27 mouse cellular contexts compared by ENCODE assay signal in the genomic region with DNA sequence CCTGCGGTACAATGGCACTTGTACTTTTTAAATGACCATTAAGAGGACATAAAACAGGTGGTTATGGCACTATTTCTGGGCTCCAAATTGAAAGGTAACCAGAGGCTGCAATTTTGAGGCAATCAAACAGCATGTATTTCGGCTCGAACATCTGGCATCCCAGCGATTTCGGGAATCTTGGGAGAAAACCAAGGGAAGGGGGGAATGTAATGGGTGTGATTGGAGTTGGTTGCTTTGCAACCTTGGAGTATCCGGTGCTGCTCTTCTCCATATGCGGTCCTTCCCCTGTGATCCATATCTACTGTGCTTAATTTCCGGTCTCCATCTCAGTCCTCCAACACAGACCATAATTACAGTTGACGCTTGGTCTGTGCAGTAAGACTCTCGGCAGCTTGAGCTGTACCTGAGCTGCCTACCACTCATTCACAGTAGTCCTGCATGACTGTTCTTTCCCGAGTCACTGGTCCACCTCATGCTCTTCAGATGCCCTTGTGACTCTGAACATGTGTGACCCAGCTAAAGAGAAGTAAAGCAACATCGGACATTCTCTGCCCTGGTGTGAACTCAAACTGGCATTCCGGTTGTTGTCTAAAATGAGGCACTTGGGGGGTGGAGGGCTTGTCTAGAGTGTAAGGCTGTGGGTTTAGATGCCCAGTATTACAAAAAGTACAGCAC. TPM values are rescaled to one million over a fixed set of nuclear protein-coding genes. Genes with fewer than 3 reads are reported as not detected.
DNase-seq lines count a peak whose midpoint lies in the region; ATAC-seq and TF ChIP-seq lines count a peak whose summit lies in the region.
"Had no signal": no experiment of that assay in that cellular context is flagged by ENCODE, and none has a peak within 500 bp of the region (broad histone marks: within the 10 kb centered on the region; RNA-seq: fewer than 3 reads in every experiment).

No protein-coding gene starts in this region.

- ATAC-seq in heart, embryonic 14.5 days (ENCODE audit: insufficient number of reproducible peaks, insufficient read depth, low FRiP score, low read depth): 0 out of 2 replicates have a peak, but pooled peaks have one; percentile 48
- ATAC-seq in neural tube, embryonic 15.5 days (ENCODE audit: low FRiP score): peak; percentile 43; the same call in 1 of the 2 replicates
- ATAC-seq in hindbrain, embryonic 12.5 days (ENCODE audit: low FRiP score): no peak
- ATAC-seq: forebrain, embryonic 13.5 days; hindbrain, embryonic 16.5 days had no signal

- no peak overlapping the region for H3K9ac ChIP-seq in heart, adult 2 months (ENCODE audit: low read depth, low read length)
- peak overlapping the region; percentile 38; the same call in 1 of the 2 replicates for H3K9ac ChIP-seq in heart, embryonic 14.5 days (ENCODE audit: low read length)
- no peak overlapping the region for H3K9ac ChIP-seq in neural tube, embryonic 15.5 days (replicated peaks)
- H3K9ac ChIP-seq in hindbrain, embryonic 12.5 days: no peak overlapping the region
- H3K9ac ChIP-seq: forebrain, embryonic 13.5 days; kidney, embryonic 15.5 days; limb, embryonic 15.5 days; liver, embryonic 13.5 days had no signal

- peak overlapping the region; percentile 51 for H3K27ac ChIP-seq in heart, adult 2 months
- peak overlapping the region; percentile 89 to 93 for H3K27ac ChIP-seq in heart, embryonic 14.5 days (replicated peaks in 1 of 2; ENCODE audit: control insufficient read depth in 1 of 2, insufficient read depth in 1 of 2, low read depth in 2 of 2, low read length in 2 of 2)
- no peak overlapping the region for H3K27ac ChIP-seq in neural tube, embryonic 15.5 days (replicated peaks)
- no peak overlapping the region for H3K27ac ChIP-seq in hindbrain, embryonic 12.5 days
- H3K27ac ChIP-seq: forebrain, embryonic 13.5 days; hindbrain, embryonic 10.5 days; kidney, embryonic 15.5 days; left cerebral cortex, adult 2 months; limb, embryonic 15.5 days; liver, embryonic 13.5 days had no signal

- H3K4me1 ChIP-seq in heart, adult 2 months (ENCODE audit: control insufficient read depth, insufficient read depth, low read length): peaks cover 19% of the 10 kb centered on the region
- peaks cover 41 to 65% of the 10 kb centered on the region in 2 experiments for H3K4me1 ChIP-seq in heart, embryonic 14.5 days (ENCODE audit: control insufficient read depth in 2 of 2, insufficient read depth in 2 of 2, low read length in 2 of 2)
- peaks cover 8% of the 10 kb centered on the region; the same call in 1 of the 2 replicates for H3K4me1 ChIP-seq in neural tube, embryonic 15.5 days
- H3K4me1 ChIP-seq in hindbrain, embryonic 12.5 days: 0 out of 2 replicates have a peak, but pooled peaks cover 7% of the 10 kb centered on the region
- H3K4me1 ChIP-seq: forebrain, embryonic 13.5 days; hindbrain, embryonic 10.5 days; liver, embryonic 13.5 days had no signal

- no peak overlapping the region for H3K4me3 ChIP-seq in heart, adult 2 months
- H3K4me3 ChIP-seq in heart, embryonic 14.5 days (ENCODE audit: control insufficient read depth in 1 of 2, insufficient read depth in 1 of 2, low read depth in 1 of 2, low read length in 2 of 2): no peak overlapping the region
- H3K4me3 ChIP-seq in neural tube, embryonic 15.5 days (replicated peaks): no peak overlapping the region
- no peak overlapping the region for H3K4me3 ChIP-seq in hindbrain, embryonic 12.5 days
- H3K4me3 ChIP-seq: forebrain, embryonic 13.5 days; hindbrain, embryonic 10.5 days; kidney, embryonic 15.5 days; left cerebral cortex, adult 2 months; limb, embryonic 15.5 days; liver, embryonic 13.5 days; megakaryocyte, embryonic 14.5 days had no signal

- intact Hi-C loops in heart, adult 2 months (cut with DNase I): no loop called here
- intact Hi-C loops in heart, postnatal 36 days (cut with DNase I): no loop called here

- peak overlapping the region; percentile 59 for H3K4me2 ChIP-seq in heart, embryonic 14.5 days (ENCODE audit: low read length)
- H3K4me2 ChIP-seq in neural tube, embryonic 15.5 days: no peak overlapping the region
- H3K4me2 ChIP-seq in hindbrain, embryonic 12.5 days (replicated peaks): no peak overlapping the region
- H3K4me2 ChIP-seq: forebrain, embryonic 13.5 days; kidney, embryonic 15.5 days; limb, embryonic 15.5 days; liver, embryonic 13.5 days had no signal

- TF ChIP-seq EP300 in heart, adult 2 months (IDR thresholded peaks at IDR 0.05; ENCODE audit: insufficient read depth, low read depth, low read length): no peak

- H3K9me3 ChIP-seq in heart, embryonic 14.5 days (ENCODE audit: control insufficient read depth, low read length): no peaks in the 10 kb centered on the region
- no peaks in the 10 kb centered on the region for H3K9me3 ChIP-seq in neural tube, embryonic 15.5 days (replicated peaks)
- H3K9me3 ChIP-seq in hindbrain, embryonic 12.5 days (replicated peaks): no peaks in the 10 kb centered on the region
- H3K9me3 ChIP-seq: forebrain, embryonic 13.5 days; G1E; hindbrain, embryonic 10.5 days; kidney, embryonic 15.5 days; limb, embryonic 15.5 days had no signal

- 59% methylated on average over 13 of the region's 13 CpGs for WGBS in heart, adult 2 months
- WGBS in heart, embryonic 14.5 days: 47% methylated on average over 13 of the region's 13 CpGs
- WGBS in neural tube, embryonic 15.5 days: 61% methylated on average over 13 of the region's 13 CpGs
- 93% methylated on average over 13 of the region's 13 CpGs for WGBS in hindbrain, embryonic 12.5 days

- no peak for TF ChIP-seq POLR2A in heart, adult 2 months (IDR thresholded peaks at IDR 0.05; ENCODE audit: insufficient read depth, low read depth, low read length)

- no peaks in the 10 kb centered on the region for H3K27me3 ChIP-seq in heart, adult 2 months (ENCODE audit: control insufficient read depth, insufficient read depth, low read length)
- H3K27me3 ChIP-seq in heart, embryonic 14.5 days (ENCODE audit: control insufficient read depth, insufficient read depth, low read length): no peaks in the 10 kb centered on the region
- H3K27me3 ChIP-seq in neural tube, embryonic 15.5 days (replicated peaks): no peaks in the 10 kb centered on the region
- no peaks in the 10 kb centered on the region for H3K27me3 ChIP-seq in hindbrain, embryonic 12.5 days
- H3K27me3 ChIP-seq: forebrain, embryonic 13.5 days; kidney, embryonic 15.5 days; limb, embryonic 15.5 days; liver, embryonic 13.5 days; megakaryocyte, embryonic 14.5 days had no signal

- peaks cover 4% of the 10 kb centered on the region for H3K79me2 ChIP-seq in heart, adult 2 months (replicated peaks; ENCODE audit: control insufficient read depth, insufficient read depth, low read length)

- DNase-seq in heart, adult 2 months: no peak
- DNase-seq in heart, postnatal 36 days: no peak
- DNase-seq in heart, postnatal 4 days: no peak
- peak; percentile 62 for DNase-seq in R1 (ENCODE audit: low read depth, low spot score)
- DNase-seq: adrenal gland, postnatal 10 days; cerebellum, adult 8-10 months; cerebellum, postnatal 25 days; gastrocnemius, postnatal 25 days; kidney, adult 18-20 months; kidney, postnatal 25 days; liver, embryonic 13.5 days; lung, adult 18-20 months; lung, postnatal 4 days; midbrain, embryonic 14.5 days; right cerebral cortex, postnatal 4 days; thymus, postnatal 4 days had no signal

- peaks cover 11% of the 10 kb centered on the region for H3K36me3 ChIP-seq in heart, adult 2 months (ENCODE audit: control insufficient read depth, insufficient read depth, low read length)
- no peaks in the 10 kb centered on the region for H3K36me3 ChIP-seq in heart, embryonic 14.5 days (ENCODE audit: control insufficient read depth, insufficient read depth, low read length)
- no peaks in the 10 kb centered on the region for H3K36me3 ChIP-seq in neural tube, embryonic 15.5 days
- H3K36me3 ChIP-seq in hindbrain, embryonic 12.5 days: no peaks in the 10 kb centered on the region
- H3K36me3 ChIP-seq: G1E; hindbrain, embryonic 10.5 days; kidney, embryonic 15.5 days; limb, embryonic 15.5 days; liver, embryonic 13.5 days had no signal

- no peak for TF ChIP-seq CTCF in heart, adult 2 months (IDR thresholded peaks at IDR 0.05)

RNA-seq across cellular contexts. Expression of a gene that starts 12.3 kb away (rescaled TPM):
- 10 to 100 TPM; 65.0 to 74.7 TPM for total RNA-seq in heart, adult 2 months (2021)
- polyA plus RNA-seq in heart, adult 2 months (2012; rRNA removed): 14.9 and 22.7 TPM in 2 replicates
- total RNA-seq in heart, postnatal 36 days (2021): 10 to 100 TPM; 65.4 to 90.1 TPM
- polyA plus RNA-seq in heart, embryonic 14.5 days (2014; fragmentation: Nextera tagmentation; extraction: Ambion mirVana): 20.5 and 20.9 TPM in 2 replicates
- total RNA-seq in heart, postnatal 4 days (2021): 10 to 100 TPM; 85.5 to 86.4 TPM
- 1.8 and 2.8 TPM in 2 replicates for polyA plus RNA-seq in neural tube, embryonic 15.5 days (2015; fragmentation: Nextera tagmentation; extraction: Ambion mirVana)
- polyA plus RNA-seq in hindbrain, embryonic 12.5 days (2016; fragmentation: Nextera tagmentation; extraction: Ambion mirVana): 5.9 and 6.3 TPM in 2 replicates

RNA-seq across cellular contexts. Expression of a gene that starts 50.7 kb away (rescaled TPM):
- total RNA-seq in heart, adult 2 months (2021): 1 to 10 TPM; 3.7 to 4.2 TPM
- polyA plus RNA-seq in heart, adult 2 months (2012; rRNA removed): 1.9 and 3.4 TPM in 2 replicates
- 1 to 10 TPM; 5.5 to 5.8 TPM for total RNA-seq in heart, postnatal 36 days (2021)
- 22.6 and 23.7 TPM in 2 replicates for polyA plus RNA-seq in heart, embryonic 14.5 days (2014; fragmentation: Nextera tagmentation; extraction: Ambion mirVana)
- 1 to 10 TPM; 6.4 to 8.8 TPM for total RNA-seq in heart, postnatal 4 days (2021)
- 46.5 and 51.2 TPM in 2 replicates for polyA plus RNA-seq in neural tube, embryonic 15.5 days (2015; fragmentation: Nextera tagmentation; extraction: Ambion mirVana)
- 42.8 and 51.1 TPM in 2 replicates for polyA plus RNA-seq in hindbrain, embryonic 12.5 days (2016; fragmentation: Nextera tagmentation; extraction: Ambion mirVana)

Comparison
In these comparisons a context has a peak if more than half of its experiments do, and no peak if none do; other contexts are left out.
1. H3K27ac ChIP-seq: peak in heart, adult 2 months (single experiment) and heart, embryonic 14.5 days (2 of 2); none in neural tube, embryonic 15.5 days (single experiment) and hindbrain, embryonic 12.5 days (single experiment).